Mouse (Mus musculus): ENCODE data around the gene Yipf6.

DNA sequence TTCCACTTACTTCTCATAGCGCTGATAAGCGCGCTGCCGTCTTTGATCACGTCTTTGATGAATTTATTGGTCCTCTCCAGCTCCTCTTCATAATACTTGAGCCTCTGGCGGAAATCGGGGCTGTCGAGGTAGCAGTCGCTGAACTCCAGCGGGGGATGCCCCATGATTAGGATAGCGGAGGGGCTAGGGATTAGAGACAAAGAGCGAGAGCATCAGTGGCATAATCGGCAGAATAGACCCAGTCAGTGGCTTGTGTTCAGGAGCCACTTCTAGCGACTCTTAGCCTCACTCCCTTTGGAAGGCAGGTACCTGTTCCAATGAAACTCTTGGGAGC, 46.1 kb upstream of the Yipf6 start:
- TF ChIP-seq POLR2A (IDR thresholded peaks at IDR 0.05; ENCODE audit: low read depth, low read length) (no peak), CTCF (conservative IDR thresholded peaks at IDR 0.05; ENCODE audit: insufficient read depth, insufficient read length, low read depth, low read length) (no peak)

Data from kidney, adult 2 months (tissue).